29 mouse cellular contexts compared by ENCODE assay signal in genomic region chr8:13702755-13703154, GRCm38 (mm10). TPM values are rescaled to one million over a fixed set of nuclear protein-coding genes. Genes with fewer than 3 reads are reported as not detected.
A peak's percentile ranks its signal among the peaks of the same experiment; 100 is the strongest.
DNase-seq lines count a peak whose midpoint lies in the region; ATAC-seq and TF ChIP-seq lines count a peak whose summit lies in the region.
"Had no signal": no experiment of that assay in that cellular context is flagged by ENCODE, and none has a peak within 500 bp of the region (broad histone marks: within the 10 kb centered on the region; RNA-seq: fewer than 3 reads in every experiment).

No protein-coding gene starts in this region.

- intact Hi-C loops in heart, postnatal 25 days (cut with DNase I): no loop called here

- no peak for ATAC-seq in heart, embryonic 13.5 days (ENCODE audit: extremely low read depth, insufficient number of reproducible peaks, low FRiP score, low TSS enrichment)
- peak; percentile 79 for ATAC-seq in lung, embryonic 16.5 days (ENCODE audit: low read depth)
- 0 out of 2 replicates have a peak, but pooled peaks have one; percentile 26 for ATAC-seq in megakaryocyte progenitor cell, adult 5-6 weeks (replicated peaks; ENCODE audit: poor library complexity)
- ATAC-seq: CD4-positive, CD25-positive, alpha-beta regulatory T cell, adult 4 months; forebrain, embryonic 16.5 days; inflammation-experienced regulatory T-cells, adult 6 months; midbrain, embryonic 13.5 days had no signal

- no peak for TF ChIP-seq POLR2A in lung, adult 2 months (IDR thresholded peaks at IDR 0.05; ENCODE audit: borderline replicate concordance, extremely low read depth, low read depth, low read length)

- H3K27me3 ChIP-seq in heart, embryonic 13.5 days (replicated peaks): peaks cover 2% of the 10 kb centered on the region; the same call in 1 of the 2 replicates
- H3K27me3 ChIP-seq in lung, embryonic 16.5 days (ENCODE audit: control insufficient read depth, insufficient read depth, low read depth, low read length): no peaks in the 10 kb centered on the region
- H3K27me3 ChIP-seq: embryonic facial prominence, embryonic 15.5 days; limb, embryonic 15.5 days; midbrain, embryonic 13.5 days; neural tube, embryonic 13.5 days had no signal

- TF ChIP-seq CTCF in lung, adult 2 months (IDR thresholded peaks at IDR 0.05; ENCODE audit: insufficient read depth, low read length): no peak

- H3K4me1 ChIP-seq in heart, embryonic 13.5 days: peaks cover 61% of the 10 kb centered on the region
- H3K4me1 ChIP-seq in lung, embryonic 16.5 days (replicated peaks; ENCODE audit: control insufficient read depth, insufficient read depth, low read length): peaks cover 21% of the 10 kb centered on the region
- H3K4me1 ChIP-seq in lung, adult 2 months (ENCODE audit: control insufficient read depth, insufficient read depth, low read length): peaks cover 3% of the 10 kb centered on the region

- H3K4me3 ChIP-seq in heart, embryonic 13.5 days: no peak overlapping the region
- H3K4me3 ChIP-seq in lung, embryonic 16.5 days (ENCODE audit: low read length): no peak overlapping the region
- no peak overlapping the region for H3K4me3 ChIP-seq in lung, adult 2 months (replicated peaks; ENCODE audit: extremely low read depth, low read depth, low read length)
- H3K4me3 ChIP-seq: embryonic facial prominence, embryonic 15.5 days; limb, embryonic 15.5 days; midbrain, embryonic 13.5 days; neural tube, embryonic 13.5 days had no signal

- H3K4me2 ChIP-seq in heart, embryonic 13.5 days: no peak overlapping the region
- no peak overlapping the region for H3K4me2 ChIP-seq in lung, embryonic 16.5 days (ENCODE audit: low read depth, low read length)
- H3K4me2 ChIP-seq: embryonic facial prominence, embryonic 15.5 days; hindbrain, embryonic 14.5 days; limb, embryonic 15.5 days; midbrain, embryonic 13.5 days; neural tube, embryonic 13.5 days had no signal

- no peaks in the 10 kb centered on the region for H3K36me3 ChIP-seq in heart, embryonic 13.5 days
- no peaks in the 10 kb centered on the region for H3K36me3 ChIP-seq in lung, embryonic 16.5 days (ENCODE audit: control insufficient read depth, insufficient read depth, low read length)
- H3K36me3 ChIP-seq: embryonic facial prominence, embryonic 15.5 days; limb, embryonic 15.5 days; midbrain, embryonic 13.5 days; neural tube, embryonic 13.5 days had no signal

- DNase-seq in cerebellum, adult 9-11 months: peak; percentile 3
- no peak for DNase-seq in cerebellum, adult 18-20 months
- DNase-seq in heart, postnatal 25 days (ENCODE audit: low spot score): no peak
- no peak for DNase-seq in lung, adult 2 months
- no peak for DNase-seq in thymus, postnatal 10 days (ENCODE audit: low spot score in 2 of 2)
- DNase-seq: adrenal gland, postnatal 14 days; cerebellum, postnatal 36 days; gastrocnemius, postnatal 10 days; heart, postnatal 14 days; kidney, adult 8-10 months; kidney, postnatal 10 days; left cerebral cortex, postnatal 4 days; retina, postnatal 1 day; right cerebral cortex, postnatal 25 days; spleen, adult 18-20 months; thymus, postnatal 25 days had no signal

- WGBS in heart, embryonic 13.5 days: 66% methylated on average over 4 of the region's 4 CpGs
- WGBS in lung, embryonic 16.5 days: 26% methylated on average over 4 of the region's 4 CpGs
- WGBS in lung, adult 2 months: 39% methylated on average over 4 of the region's 4 CpGs

- H3K9ac ChIP-seq in heart, embryonic 13.5 days: no peak overlapping the region
- H3K9ac ChIP-seq in lung, embryonic 16.5 days (ENCODE audit: low read length): no peak overlapping the region
- H3K9ac ChIP-seq: embryonic facial prominence, embryonic 15.5 days; hindbrain, embryonic 14.5 days; limb, embryonic 15.5 days; liver, embryonic 14.5 days; midbrain, embryonic 13.5 days; neural tube, embryonic 13.5 days had no signal

- H3K9me3 ChIP-seq in heart, embryonic 13.5 days: no peaks in the 10 kb centered on the region
- no peaks in the 10 kb centered on the region for H3K9me3 ChIP-seq in lung, embryonic 16.5 days (ENCODE audit: control insufficient read depth, low read length)
- H3K9me3 ChIP-seq: embryonic facial prominence, embryonic 15.5 days; limb, embryonic 15.5 days; midbrain, embryonic 13.5 days; neural tube, embryonic 13.5 days had no signal

- 0 out of 2 replicates have a peak overlapping the region, but pooled peaks have one; percentile 15 for H3K27ac ChIP-seq in heart, embryonic 13.5 days (replicated peaks)
- H3K27ac ChIP-seq in lung, embryonic 16.5 days (ENCODE audit: low read length): peak overlapping the region; percentile 72
- H3K27ac ChIP-seq: embryonic facial prominence, embryonic 15.5 days; hindbrain, embryonic 14.5 days; limb, embryonic 15.5 days; liver, embryonic 14.5 days; midbrain, embryonic 13.5 days; neural tube, embryonic 13.5 days had no signal

RNA-seq across cellular contexts. Expression of gene Cfap97d2, which starts 2.9 kb away (rescaled TPM):
- not detected in 2 replicates for polyA plus RNA-seq in heart, embryonic 13.5 days (2015; fragmentation: Nextera tagmentation; extraction: Ambion mirVana)
- not detected for total RNA-seq in heart, postnatal 25 days (2021)
- 0.29 and 1.0 TPM in 2 replicates for polyA plus RNA-seq in lung, embryonic 16.5 days (2015; fragmentation: Nextera tagmentation; extraction: Ambion mirVana)
- 1.7 and 2.5 TPM in 2 replicates for polyA plus RNA-seq in lung, adult 2 months (2012; rRNA removed)
- not detected in 2 replicates for total RNA-seq in megakaryocyte progenitor cell, adult 5-6 weeks (2015)
- total RNA-seq in megakaryocyte progenitor cell, adult 5-6 weeks (2017): not detected in 2 replicates
- total RNA-seq: adrenal gland, postnatal 14 days; gastrocnemius, postnatal 10 days; heart, adult 8-10 months; heart, postnatal 14 days had no signal
- polyA plus RNA-seq: CD4-positive, CD25-positive, alpha-beta regulatory T cell, adult 4 months; inflammation-experienced regulatory T-cells, adult 6 months; limb, embryonic 15.5 days had no signal

RNA-seq across cellular contexts. Expression of gene Rasa3, which starts 25.4 kb away (rescaled TPM):
- 23.4 and 24.4 TPM in 2 replicates for polyA plus RNA-seq in heart, embryonic 13.5 days (2015; fragmentation: Nextera tagmentation; extraction: Ambion mirVana)
- total RNA-seq in heart, postnatal 25 days (2021): 10 to 100 TPM; 14.8 to 19.8 TPM
- polyA plus RNA-seq in lung, embryonic 16.5 days (2015; fragmentation: Nextera tagmentation; extraction: Ambion mirVana): 48.7 and 50.7 TPM in 2 replicates
- polyA plus RNA-seq in lung, adult 2 months (2012; rRNA removed): 37.1 and 43.5 TPM in 2 replicates
- 24.1 and 36.8 TPM in 2 replicates for total RNA-seq in megakaryocyte progenitor cell, adult 5-6 weeks (2015)
- total RNA-seq in megakaryocyte progenitor cell, adult 5-6 weeks (2017): 49.3 and 51.3 TPM in 2 replicates

RNA-seq across cellular contexts. Expression of gene Cdc16, which starts 54.7 kb away (rescaled TPM):
- polyA plus RNA-seq in heart, embryonic 13.5 days (2015; fragmentation: Nextera tagmentation; extraction: Ambion mirVana): 115 and 116 TPM in 2 replicates
- 10 to 100 TPM; 29.0 to 31.6 TPM for total RNA-seq in heart, postnatal 25 days (2021)
- 175 and 191 TPM in 2 replicates for polyA plus RNA-seq in lung, embryonic 16.5 days (2015; fragmentation: Nextera tagmentation; extraction: Ambion mirVana)
- polyA plus RNA-seq in lung, adult 2 months (2012; rRNA removed): 31.2 TPM in 2 replicates
- total RNA-seq in megakaryocyte progenitor cell, adult 5-6 weeks (2015): 105 and 118 TPM in 2 replicates
- total RNA-seq in megakaryocyte progenitor cell, adult 5-6 weeks (2017): 62.4 and 66.8 TPM in 2 replicates
